Mouse (Mus musculus): ENCODE results near the gene Tstd1. TPM values are rescaled to one million over a fixed set of nuclear protein-coding genes. Genes with fewer than 3 reads are reported as not detected.

The Tstd1 gene
- total RNA-seq, 4 experiments from 2014 or later: 1.5 to 3.2 (median 2.4) TPM

- DNase-seq (ENCODE audit: low spot score in 2 of 2): no peak
Observed at GRCm38 (mm10) chr1:171452923-171453322, 34.3 kb downstream of the Tstd1 start.

- no peak for DNase-seq (ENCODE audit: low spot score in 2 of 2)
Observed at GRCm38 (mm10) chr1:171454926-171455325, 36.3 kb downstream of the Tstd1 start.

GRCm38 (mm10) chr1:171457568-171457967, 38.9 kb downstream of the Tstd1 start:
- no peak for DNase-seq (ENCODE audit: low spot score in 2 of 2)

GRCm38 (mm10) chr1:171459791-171460190, 41.1 kb downstream of the Tstd1 start:
- no peak for DNase-seq (ENCODE audit: low spot score in 2 of 2)

GRCm38 (mm10) chr1:171460551-171461503, 42.2 kb downstream of the Tstd1 start:
- DNase-seq (ENCODE audit: low spot score in 2 of 2): no peak

- no peak for DNase-seq (ENCODE audit: low spot score in 2 of 2)
Observed at GRCm38 (mm10) chr1:171463133-171463532, 44.5 kb downstream of the Tstd1 start.

- no peak for DNase-seq (ENCODE audit: low spot score in 2 of 2)
Observed at GRCm38 (mm10) chr1:171465749-171466412, 47.2 kb downstream of the Tstd1 start.

GRCm38 (mm10) chr1:171466565-171466964, 47.9 kb downstream of the Tstd1 start:
- DNase-seq (ENCODE audit: low spot score in 2 of 2): no peak

- no peak for DNase-seq (ENCODE audit: low spot score in 2 of 2)
Observed at GRCm38 (mm10) chr1:171469678-171470077, 51.0 kb downstream of the Tstd1 start.

Other genes starting within 250 kb of the Tstd1 start
- gene Pcp4l1, start 222.6 kb upstream of the Tstd1 start, total RNA-seq (2022): 100 to 1,000 TPM; 165 to 185 (median 176) TPM
- under 1 TPM; 0.14 to 0.55 (median 0.31) TPM for gene Nr1i3, start 204.9 kb upstream of the Tstd1 start, total RNA-seq (2022)
- gene Tomm40l, start 196.4 kb upstream of the Tstd1 start, total RNA-seq (2022): 10 to 100 TPM; 70.2 to 87.9 (median 76.7) TPM
- gene Apoa2, start 193.8 kb upstream of the Tstd1 start, total RNA-seq (2022): 1 to 10 TPM; 1.7 to 2.8 (median 2.6) TPM
- 10 to 100 TPM in 3 of 4 experiments, 1 to 10 TPM in 1; 9.1 to 63.9 (median 28.2) TPM for gene Fcer1g, start 184.5 kb upstream of the Tstd1 start, total RNA-seq (2022)
- gene Adamts4, start 168.5 kb upstream of the Tstd1 start, total RNA-seq (2022): 10 to 100 TPM; 13.0 to 14.1 (median 13.3) TPM
- gene Ndufs2, start 167.5 kb upstream of the Tstd1 start, total RNA-seq (2022): 100 to 1,000 TPM; 285 to 306 (median 298) TPM
- gene B4galt3, start 148.5 kb upstream of the Tstd1 start, total RNA-seq (2022): 10 to 100 TPM; 60.7 to 69.2 (median 63.4) TPM
- gene Ppox, start 137.7 kb upstream of the Tstd1 start, total RNA-seq (2022): 10 to 100 TPM; 29.1 to 35.0 (median 30.4) TPM
- gene Usp21, start 130.9 kb upstream of the Tstd1 start, total RNA-seq (2022): 10 to 100 TPM; 46.5 to 56.3 (median 50.5) TPM
- gene Ufc1, start 123.8 kb upstream of the Tstd1 start, total RNA-seq (2022): 100 to 1,000 TPM; 103 to 116 (median 110) TPM
- 10 to 100 TPM; 35.0 to 39.7 (median 37.4) TPM for gene Dedd, start 89.7 kb upstream of the Tstd1 start, total RNA-seq (2022)
- 10 to 100 TPM; 35.8 to 48.8 (median 43.5) TPM for gene Nit1, start 73.2 kb upstream of the Tstd1 start, total RNA-seq (2022)
- gene Pfdn2, start 73.2 kb upstream of the Tstd1 start, total RNA-seq (2022): 100 to 1,000 TPM; 107 to 204 (median 164) TPM
- 10 to 100 TPM in 3 of 4 experiments, 1 to 10 TPM in 1; 10.0 to 12.8 (median 12.4) TPM for gene Klhdc9, start 58.1 kb upstream of the Tstd1 start, total RNA-seq (2022)
- gene Nectin4, start 48.8 kb upstream of the Tstd1 start, total RNA-seq (2022): 1 to 10 TPM; 4.3 to 4.9 (median 4.6) TPM
- gene Arhgap30, start 29.9 kb upstream of the Tstd1 start, total RNA-seq (2022): 1 to 10 TPM; 2.1 to 5.5 (median 3.0) TPM
- gene Usf1, start 7.6 kb upstream of the Tstd1 start, total RNA-seq (2022): 100 to 1,000 TPM in 1 of 4 experiments, 10 to 100 TPM in 3; 89.5 to 102 (median 96.9) TPM
- gene F11r, start 18.7 kb downstream of the Tstd1 start, total RNA-seq (2022): 10 to 100 TPM in 2 of 4 experiments, 1 to 10 TPM in 2; 7.7 to 10.3 (median 9.1) TPM
- gene Alyref2, start 84.6 kb downstream of the Tstd1 start, total RNA-seq (2022): 1 to 10 TPM; 4.2 to 6.5 (median 4.6) TPM
- gene Itln1, start 116.4 kb downstream of the Tstd1 start, total RNA-seq (2022): not detected
- gene Cd244a, start 140.3 kb downstream of the Tstd1 start, total RNA-seq (2022): under 1 TPM; 0.13 to 0.93 (median 0.41) TPM
- gene Ly9, start 188.5 kb downstream of the Tstd1 start, total RNA-seq (2022): 1 to 10 TPM in 2 of 4 experiments, under 1 TPM in 1, not detected in 1; 0.28 to 2.3 (median 1.7) TPM
- gene Slamf7, start 234.2 kb downstream of the Tstd1 start, total RNA-seq (2022): under 1 TPM in 2 of 4 experiments, not detected in 2; 0.07 to 0.15 TPM

Measured in left cerebral cortex, adult 8-10 months (tissue).